ENCODE assay signal across 7 mouse cellular contexts in the genomic region with DNA sequence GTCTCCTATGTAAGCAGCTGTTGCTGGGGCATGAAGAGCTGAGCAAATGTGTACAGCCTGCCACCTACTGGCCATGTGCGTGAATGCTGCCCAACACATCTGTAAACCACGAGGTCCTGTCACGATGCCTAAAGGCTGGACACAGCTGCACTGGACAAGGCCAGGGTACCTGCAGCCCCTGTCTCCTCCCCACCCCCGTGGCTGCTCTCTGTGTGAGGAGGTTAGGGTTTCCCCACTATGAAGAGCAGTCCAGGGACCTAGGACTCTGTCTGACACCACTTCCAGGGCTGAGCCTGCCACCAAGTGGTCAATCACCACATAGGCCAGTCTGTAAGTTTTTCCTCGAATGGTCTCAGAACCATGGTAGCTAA. TPM values are rescaled to one million over a fixed set of nuclear protein-coding genes. Genes with fewer than 3 reads are reported as not detected.
DNase-seq lines count a peak whose midpoint lies in the region; ATAC-seq lines count a peak whose summit lies in the region.

No protein-coding gene starts in this region.

- peak overlapping the region; percentile 77 for H3K4me2 ChIP-seq in intestine, embryonic 15.5 days (replicated peaks)

- H3K4me1 ChIP-seq in intestine, embryonic 15.5 days (replicated peaks) = 0 out of 2 replicates have a peak, but pooled peaks cover 2% of the 10 kb centered on the region

- H3K36me3 ChIP-seq in intestine, embryonic 15.5 days = no peaks in the 10 kb centered on the region

- no peaks in the 10 kb centered on the region for H3K27me3 ChIP-seq in intestine, embryonic 15.5 days (replicated peaks)

- ATAC-seq in intestine, embryonic 15.5 days = peak; percentile 70

- intact Hi-C loops in gastrocnemius, postnatal 36 days (cut with DNase I) = loop anchor here (5.0 kb wide), 1 partner anchor 389 kb away; a partner anchor contains a TSS
- intact Hi-C loops in left cerebral cortex, postnatal 14 days (cut with DNase I) = loop anchor here (5.0 to 10.0 kb wide), 2 partner anchors 94 to 381 kb away; a partner anchor contains a TSS

- H3K27ac ChIP-seq in intestine, embryonic 15.5 days = no peak overlapping the region

- H3K4me3 ChIP-seq in intestine, embryonic 15.5 days (replicated peaks) = peak overlapping the region; percentile 32

- 3% methylated on average over 5 of the region's 5 CpGs for WGBS in intestine, embryonic 15.5 days

- no peaks in the 10 kb centered on the region for H3K9me3 ChIP-seq in intestine, embryonic 15.5 days

- peak; percentile 70 for DNase-seq in adrenal gland, adult 8-10 months
- DNase-seq in embryo, embryonic 11 days = peak; percentile 89
- peak; percentile 64 to 75 for DNase-seq in gastrocnemius, postnatal 36 days
- peak; percentile 81 for DNase-seq in left cerebral cortex, postnatal 14 days (ENCODE audit: low spot score in 2 of 2)
- DNase-seq in mesoderm, embryonic 11.5 days (ENCODE audit: low read depth, low spot score) = peak; percentile 93
- DNase-seq in right cerebral cortex, postnatal 36 days (ENCODE audit: low spot score in 2 of 2) = peak; percentile 56 to 70

- H3K9ac ChIP-seq in intestine, embryonic 15.5 days = peak overlapping the region; percentile 37; the same call in 1 of the 2 replicates

RNA-seq across cellular contexts. Expression of a gene that starts 1.9 kb away (rescaled TPM):
- 1 to 10 TPM in 3 of 4 experiments, not detected in 1; 1.6 to 2.1 (median 1.9) TPM for total RNA-seq in adrenal gland, adult 8-10 months (2022)
- 10 to 100 TPM; 45.8 to 86.2 TPM for total RNA-seq in gastrocnemius, postnatal 36 days (2021)
- polyA plus RNA-seq in intestine, embryonic 15.5 days (2015; fragmentation: Nextera tagmentation; extraction: Ambion mirVana) = 246 and 281 TPM in 2 replicates
- total RNA-seq in left cerebral cortex, postnatal 14 days (2021) = under 1 TPM in 1 of 2 experiments, not detected in 1; 0.37 TPM

RNA-seq across cellular contexts. Expression of a gene that starts 31.8 kb away (rescaled TPM):
- 1 to 10 TPM in 3 of 4 experiments, under 1 TPM in 1; 0.86 to 2.6 (median 2.0) TPM for total RNA-seq in adrenal gland, adult 8-10 months (2022)
- not detected for total RNA-seq in gastrocnemius, postnatal 36 days (2021)
- polyA plus RNA-seq in intestine, embryonic 15.5 days (2015; fragmentation: Nextera tagmentation; extraction: Ambion mirVana) = 2.2 and 4.0 TPM in 2 replicates
- total RNA-seq in left cerebral cortex, postnatal 14 days (2021) = under 1 TPM in 1 of 2 experiments, not detected in 1; 0.31 TPM

Comparison
In these comparisons a context has a peak if more than half of its experiments do, and no peak if none do; other contexts are left out.
1. RNA of a gene that starts 1.9 kb away (total RNA-seq): 45.8 to 86.2 TPM in gastrocnemius, postnatal 36 days; 1.6 to 2.1 TPM in adrenal gland, adult 8-10 months and 0.37 TPM in left cerebral cortex, postnatal 14 days; every median in the first group is over 10 times any median in the second.
2. Peak in every context shown above with its lines, with median percentiles within 50 percentile points of each other: DNase-seq.